Mouse (Mus musculus): Measurements from ENCODE around the gene Ppp2r5b. TPM values are rescaled to one million over a fixed set of nuclear protein-coding genes. Genes with fewer than 3 reads are reported as not detected.

Ppp2r5b gene
- polyA plus RNA-seq (2015; fragmentation: Nextera tagmentation; extraction: Ambion mirVana), result 161 and 167 TPM in 2 replicates

DNA sequence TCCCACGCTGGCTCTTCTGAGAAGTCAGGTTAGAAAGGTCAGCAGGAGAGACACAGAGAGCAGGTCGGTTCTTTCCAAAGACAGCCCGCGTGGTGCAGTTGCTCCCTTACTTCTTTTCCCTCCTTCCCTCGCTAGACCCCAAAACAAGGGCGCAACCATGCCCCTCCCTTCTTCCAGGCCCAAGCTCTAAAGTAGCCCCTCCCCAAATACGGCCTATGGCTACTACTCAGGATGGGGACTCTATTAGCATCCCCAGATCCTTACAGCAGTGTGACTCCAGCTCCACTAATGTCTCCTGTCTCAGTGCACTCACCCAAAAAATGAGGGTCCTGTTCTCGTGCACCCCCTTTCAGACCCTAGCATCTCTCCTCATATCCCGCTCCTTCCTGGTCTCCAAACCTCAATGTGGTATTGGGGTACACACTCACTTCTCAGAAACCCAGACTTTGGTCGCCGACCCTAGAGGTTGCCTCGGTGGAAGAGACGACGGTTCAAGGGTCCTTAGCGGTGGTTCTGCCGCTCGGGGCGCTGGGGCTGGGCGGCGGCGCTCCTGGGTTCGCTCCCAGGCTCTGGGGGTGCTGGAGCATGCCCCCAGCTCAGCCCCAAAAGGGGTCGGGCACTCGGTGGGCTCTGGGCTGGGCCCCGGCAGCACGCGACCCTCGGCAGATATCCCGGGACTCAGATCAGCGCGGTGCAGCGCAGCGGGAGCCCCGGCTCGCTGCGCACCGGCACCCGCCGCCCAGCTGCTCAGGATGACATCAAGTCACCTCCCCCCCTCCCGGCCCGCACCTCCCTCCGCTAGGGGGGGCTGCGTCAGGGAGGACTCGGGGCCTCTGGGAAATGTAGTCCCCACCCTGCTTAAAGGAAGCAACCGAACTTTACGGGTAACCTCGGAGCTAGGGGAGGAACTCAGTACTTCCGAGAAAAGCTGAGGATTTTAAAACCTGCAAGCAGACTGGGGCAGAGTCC is at the start of gene Ppp2r5b:
Gene Ppp2r5b, minus strand, starts transcription at position 789 of the 969 bp plus-strand sequence.
- 2% methylated on average over 48 of the region's 48 CpGs for WGBS
- H3K27ac ChIP-seq (ENCODE audit: low read depth, low read length), result peak within 1 kb of the TSS; percentile 86
- H3K4me2 ChIP-seq (ENCODE audit: low read length), result peak within 1 kb of the TSS; percentile 78
- H3K36me3 ChIP-seq (ENCODE audit: control insufficient read depth, insufficient read depth, low read length), result peaks cover 15% of the 10 kb centered on the region
- peak; percentile 94 for ATAC-seq
- H3K27me3 ChIP-seq (replicated peaks; ENCODE audit: control insufficient read depth, insufficient read depth, low read length), result no peaks in the 10 kb centered on the region
- peak within 1 kb of the TSS; percentile 61 for H3K4me3 ChIP-seq (ENCODE audit: low read length)
- no peaks in the 10 kb centered on the region for H3K9me3 ChIP-seq (ENCODE audit: control insufficient read depth, low read length)
- H3K9ac ChIP-seq (ENCODE audit: low read depth, low read length), result peak within 1 kb of the TSS; percentile 80
- H3K4me1 ChIP-seq (ENCODE audit: control insufficient read depth, insufficient read depth, low read depth, low read length), result peaks cover 16% of the 10 kb centered on the region

DNA sequence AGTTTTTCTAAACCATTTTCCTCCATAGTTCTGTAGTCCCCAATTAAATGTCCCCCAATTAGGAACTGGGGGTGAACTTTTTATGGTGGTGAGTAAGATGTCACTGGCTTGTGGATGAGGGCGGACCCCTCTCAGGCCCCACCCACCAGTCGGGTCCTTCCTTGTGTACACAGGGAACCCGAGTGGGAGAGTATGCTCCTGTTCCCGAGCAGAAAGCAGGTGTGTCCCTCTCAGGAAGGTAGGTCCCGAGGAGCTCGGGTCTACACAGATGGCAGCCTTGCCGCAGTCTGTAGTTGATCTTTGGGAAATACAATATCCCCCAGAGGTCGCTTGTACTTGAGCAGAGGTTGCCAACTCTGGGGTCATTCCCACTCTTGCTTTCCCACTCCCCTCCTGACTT is 49.6 kb upstream of the Ppp2r5b start:
- H3K36me3 ChIP-seq (ENCODE audit: control insufficient read depth, insufficient read depth, low read length), result peaks cover 12% of the 10 kb centered on the region
- peaks cover 12% of the 10 kb centered on the region; the same call in 1 of the 2 replicates for H3K4me1 ChIP-seq (ENCODE audit: control insufficient read depth, insufficient read depth, low read depth, low read length)
- no peaks in the 10 kb centered on the region for H3K27me3 ChIP-seq (replicated peaks; ENCODE audit: control insufficient read depth, insufficient read depth, low read length)
- no peak overlapping the region; the same call in 1 of the 2 replicates for H3K9ac ChIP-seq (ENCODE audit: low read depth, low read length)
- H3K4me2 ChIP-seq (ENCODE audit: low read length), result no peak overlapping the region
- no peaks in the 10 kb centered on the region for H3K9me3 ChIP-seq (ENCODE audit: control insufficient read depth, low read length)
- 79% methylated on average over 8 of the region's 8 CpGs for WGBS
- no peak overlapping the region for H3K4me3 ChIP-seq (ENCODE audit: low read length)
- no peak for ATAC-seq
- H3K27ac ChIP-seq (ENCODE audit: low read depth, low read length), result no peak overlapping the region

DNA sequence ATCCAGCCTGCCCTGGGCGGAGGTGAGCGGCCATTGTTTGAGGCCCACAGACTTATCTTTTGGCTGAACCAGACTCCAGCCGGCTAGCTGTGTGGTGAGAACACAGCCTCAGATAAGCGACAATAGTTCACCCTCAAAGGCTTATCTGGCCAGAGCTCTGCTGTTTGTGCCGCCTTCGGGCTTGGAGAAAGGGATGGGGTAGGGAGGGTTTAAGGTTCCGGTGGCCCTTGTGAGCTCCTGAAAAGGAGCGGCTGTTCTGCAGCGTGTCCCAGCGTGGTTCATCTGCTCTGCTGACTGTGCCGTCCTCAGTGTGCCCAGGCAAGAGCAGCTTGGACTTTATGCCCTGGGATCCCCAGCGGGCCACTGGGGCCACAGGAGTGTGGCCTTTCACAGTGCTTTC is 48.8 kb upstream of the Ppp2r5b start:
- no peak overlapping the region for H3K27ac ChIP-seq (ENCODE audit: low read depth, low read length)
- ATAC-seq, result no peak
- H3K27me3 ChIP-seq (replicated peaks; ENCODE audit: control insufficient read depth, insufficient read depth, low read length), result no peaks in the 10 kb centered on the region
- H3K4me3 ChIP-seq (ENCODE audit: low read length), result no peak overlapping the region
- H3K9ac ChIP-seq (ENCODE audit: low read depth, low read length), result no peak overlapping the region
- H3K4me1 ChIP-seq (ENCODE audit: control insufficient read depth, insufficient read depth, low read depth, low read length), result peaks cover 19% of the 10 kb centered on the region
- H3K36me3 ChIP-seq (ENCODE audit: control insufficient read depth, insufficient read depth, low read length), result peaks cover 12% of the 10 kb centered on the region
- no peaks in the 10 kb centered on the region for H3K9me3 ChIP-seq (ENCODE audit: control insufficient read depth, low read length)
- H3K4me2 ChIP-seq (ENCODE audit: low read length), result no peak overlapping the region
- WGBS, result 95% methylated on average over 12 of the region's 12 CpGs

DNA sequence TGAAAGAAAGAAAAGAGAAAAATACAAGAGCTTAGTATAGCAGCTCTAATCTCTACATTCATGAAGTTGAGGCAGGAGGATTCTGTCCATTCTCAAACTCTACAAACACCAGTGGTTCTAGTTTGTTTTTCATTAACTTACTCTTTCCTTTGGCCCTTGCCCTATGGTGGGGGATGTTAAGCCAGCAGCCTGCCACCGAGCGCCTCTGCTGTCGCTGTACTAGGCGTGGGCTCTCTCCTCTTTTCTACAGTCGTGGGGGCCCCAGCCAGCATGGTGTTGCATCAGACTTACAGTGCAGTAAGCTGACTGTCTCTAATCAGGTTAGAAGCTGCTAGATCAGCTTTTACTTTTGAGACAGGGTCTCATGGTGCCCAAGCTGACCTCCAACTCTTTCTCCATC is 47.3 kb upstream of the Ppp2r5b start:
- peaks cover 12% of the 10 kb centered on the region for H3K36me3 ChIP-seq (ENCODE audit: control insufficient read depth, insufficient read depth, low read length)
- peaks cover 33% of the 10 kb centered on the region for H3K4me1 ChIP-seq (ENCODE audit: control insufficient read depth, insufficient read depth, low read depth, low read length)
- no peak overlapping the region for H3K4me3 ChIP-seq (ENCODE audit: low read length)
- H3K4me2 ChIP-seq (ENCODE audit: low read length), result no peak overlapping the region
- no peak overlapping the region for H3K9ac ChIP-seq (ENCODE audit: low read depth, low read length)
- WGBS, result 85% methylated on average over 5 of the region's 5 CpGs
- no peaks in the 10 kb centered on the region for H3K9me3 ChIP-seq (ENCODE audit: control insufficient read depth, low read length)
- no peaks in the 10 kb centered on the region for H3K27me3 ChIP-seq (replicated peaks; ENCODE audit: control insufficient read depth, insufficient read depth, low read length)
- ATAC-seq, result no peak
- H3K27ac ChIP-seq (ENCODE audit: low read depth, low read length), result no peak overlapping the region

- H3K27me3 ChIP-seq (replicated peaks; ENCODE audit: control insufficient read depth, insufficient read depth, low read length), result no peaks in the 10 kb centered on the region
- peaks cover 27% of the 10 kb centered on the region for H3K4me1 ChIP-seq (ENCODE audit: control insufficient read depth, insufficient read depth, low read depth, low read length)
- no peak overlapping the region for H3K4me2 ChIP-seq (ENCODE audit: low read length)
- peaks cover 12% of the 10 kb centered on the region for H3K36me3 ChIP-seq (ENCODE audit: control insufficient read depth, insufficient read depth, low read length)
- H3K9ac ChIP-seq (ENCODE audit: low read depth, low read length), result no peak overlapping the region
- no peaks in the 10 kb centered on the region for H3K9me3 ChIP-seq (ENCODE audit: control insufficient read depth, low read length)
- H3K27ac ChIP-seq (ENCODE audit: low read depth, low read length), result no peak overlapping the region
- ATAC-seq, result no peak
- no peak overlapping the region for H3K4me3 ChIP-seq (ENCODE audit: low read length)
- 88% methylated on average over 14 of the region's 14 CpGs for WGBS
Observed at GRCm38 (mm10) chr19:6281122-6282020, 45.7 kb upstream of the Ppp2r5b start.

DNA sequence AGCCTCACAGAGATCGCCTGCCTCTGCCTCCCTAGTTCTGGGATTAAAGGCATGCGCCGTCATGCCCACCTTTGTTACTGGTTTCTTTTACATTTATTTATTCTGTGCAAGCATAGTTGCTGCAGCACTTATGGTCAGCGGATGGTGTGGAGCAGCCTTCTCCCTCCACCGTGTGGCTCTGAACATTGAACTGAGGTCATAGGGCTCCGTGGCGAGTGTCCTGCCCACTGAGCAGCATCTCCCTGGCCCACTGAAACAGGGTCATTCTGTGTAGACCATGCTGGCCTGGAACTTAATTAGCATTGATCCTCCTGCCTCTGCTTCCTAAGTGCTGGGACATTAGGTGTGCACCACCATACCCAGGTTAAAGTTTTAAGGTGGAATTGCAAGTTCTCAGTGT is 44.9 kb upstream of the Ppp2r5b start:
- no peak overlapping the region for H3K4me2 ChIP-seq (ENCODE audit: low read length)
- no peak overlapping the region for H3K9ac ChIP-seq (ENCODE audit: low read depth, low read length)
- H3K27me3 ChIP-seq (replicated peaks; ENCODE audit: control insufficient read depth, insufficient read depth, low read length), result no peaks in the 10 kb centered on the region
- no peak overlapping the region for H3K27ac ChIP-seq (ENCODE audit: low read depth, low read length)
- ATAC-seq, result no peak
- H3K4me3 ChIP-seq (ENCODE audit: low read length), result no peak overlapping the region
- peaks cover 12% of the 10 kb centered on the region for H3K36me3 ChIP-seq (ENCODE audit: control insufficient read depth, insufficient read depth, low read length)
- peaks cover 31% of the 10 kb centered on the region for H3K4me1 ChIP-seq (ENCODE audit: control insufficient read depth, insufficient read depth, low read depth, low read length)
- no peaks in the 10 kb centered on the region for H3K9me3 ChIP-seq (ENCODE audit: control insufficient read depth, low read length)
- 89% methylated on average over 7 of the region's 7 CpGs for WGBS

DNA sequence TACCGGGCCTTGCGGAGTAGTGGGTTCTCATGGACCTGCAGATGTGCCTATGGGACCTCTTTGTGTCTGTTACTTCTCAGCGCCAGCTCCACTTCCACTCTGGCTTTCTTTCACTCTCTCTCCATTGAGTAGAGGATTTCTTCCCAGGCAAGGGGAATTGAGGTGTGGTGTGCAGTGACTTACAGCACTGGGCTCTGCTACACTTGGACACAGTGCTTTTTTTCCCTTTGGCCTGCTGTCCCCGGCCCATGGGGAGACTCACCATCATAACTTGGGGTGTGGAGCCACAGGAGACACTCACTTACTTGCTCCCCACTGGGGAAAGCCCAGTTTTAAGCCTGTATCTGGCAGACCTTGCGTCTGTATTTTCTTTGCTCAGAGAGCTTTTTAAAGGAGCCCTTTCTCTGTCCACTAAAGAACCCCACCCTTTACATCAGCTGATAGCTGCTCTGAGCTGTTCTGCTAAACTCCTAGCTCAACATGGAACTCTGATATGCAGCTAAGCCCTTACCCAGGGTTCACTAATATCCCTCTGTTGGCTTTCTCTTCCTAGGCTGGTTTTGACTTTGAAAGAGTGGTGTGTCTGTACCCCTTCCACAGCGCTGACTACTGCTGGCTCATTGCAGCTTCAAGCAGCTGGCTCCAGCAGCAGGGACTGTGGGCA is 43.9 kb upstream of the Ppp2r5b start:
- Histone ChIP-seq H3K27ac (ENCODE audit: low read depth, low read length) (no peak overlapping the region), H3K27me3 (replicated peaks; ENCODE audit: control insufficient read depth, insufficient read depth, low read length) (no peaks in the 10 kb centered on the region), H3K4me2 (ENCODE audit: low read length) (peak overlapping the region; percentile 99), H3K9ac (ENCODE audit: low read depth, low read length) (peak overlapping the region; percentile 29), H3K36me3 (ENCODE audit: control insufficient read depth, insufficient read depth, low read length) (peaks cover 12% of the 10 kb centered on the region), H3K9me3 (ENCODE audit: control insufficient read depth, low read length) (no peaks in the 10 kb centered on the region), H3K4me3 (ENCODE audit: low read length) (peak overlapping the region; percentile 85; the same call in 1 of the 2 replicates), H3K4me1 (ENCODE audit: control insufficient read depth, insufficient read depth, low read depth, low read length) (peaks cover 31% of the 10 kb centered on the region)
- no peak for ATAC-seq
- 81% methylated on average over 6 of the region's 6 CpGs for WGBS

- Histone ChIP-seq H3K27me3 (replicated peaks; ENCODE audit: control insufficient read depth, insufficient read depth, low read length) (no peaks in the 10 kb centered on the region), H3K9ac (ENCODE audit: low read depth, low read length) (peak overlapping the region; percentile 77), H3K36me3 (ENCODE audit: control insufficient read depth, insufficient read depth, low read length) (peaks cover 12% of the 10 kb centered on the region), H3K4me3 (ENCODE audit: low read length) (peak overlapping the region; percentile 85), H3K27ac (ENCODE audit: low read depth, low read length) (0 out of 2 replicates have a peak overlapping the region, but pooled peaks have one; percentile 7), H3K4me1 (ENCODE audit: control insufficient read depth, insufficient read depth, low read depth, low read length) (peaks cover 31% of the 10 kb centered on the region), H3K4me2 (ENCODE audit: low read length) (peak overlapping the region; percentile 99), H3K9me3 (ENCODE audit: control insufficient read depth, low read length) (no peaks in the 10 kb centered on the region)
- WGBS, result 38% methylated on average over 6 of the region's 6 CpGs
- no peak for ATAC-seq
Observed at GRCm38 (mm10) chr19:6278439-6279073, 42.9 kb upstream of the Ppp2r5b start.

All from hindbrain, embryonic 16.5 days (tissue).